Mouse (Mus musculus): Measurements from ENCODE around the gene Hspb6.

Gene Hspb6

GRCm38 (mm10) chr7:30553021-30553589 lies 1.1 kb downstream of the Hspb6 start:
- DNase-seq (ENCODE audit: low read depth), result no peak

DNA sequence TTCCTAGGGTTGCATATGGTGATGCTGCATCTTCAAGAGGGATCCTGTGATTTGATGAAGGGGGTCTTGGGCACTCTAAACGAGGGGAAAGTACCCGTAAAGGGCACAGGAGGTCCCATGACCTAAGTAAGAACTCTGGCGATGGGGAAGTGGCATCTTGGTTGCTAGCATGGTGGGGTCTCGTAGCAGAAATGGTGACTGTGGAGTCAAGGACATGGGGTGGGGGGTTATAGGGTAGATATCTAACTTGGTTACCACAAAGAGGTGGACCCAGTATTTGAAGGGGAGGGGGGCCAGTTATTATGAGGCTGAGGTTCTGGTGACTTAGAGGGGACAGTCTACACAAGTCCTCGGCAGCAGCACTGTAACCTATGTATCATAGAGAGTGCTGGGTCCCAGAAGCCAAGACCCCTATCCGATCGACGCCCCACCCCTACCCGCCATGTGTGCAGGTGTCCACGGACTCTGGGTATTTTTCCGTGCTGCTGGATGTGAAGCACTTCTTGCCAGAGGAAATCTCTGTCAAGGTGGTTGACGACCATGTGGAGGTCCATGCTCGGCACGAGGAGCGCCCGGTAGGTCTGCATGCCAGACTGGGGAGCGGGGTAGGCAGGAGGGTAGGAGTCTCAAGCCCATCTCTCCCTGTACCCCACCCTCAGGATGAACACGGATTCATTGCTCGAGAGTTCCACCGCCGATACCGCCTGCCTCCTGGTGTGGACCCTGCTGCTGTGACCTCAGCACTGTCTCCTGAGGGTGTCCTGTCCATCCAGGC lies 2.0 kb downstream of the Hspb6 start:
- DNase-seq (ENCODE audit: low read depth), result no peak

DNA sequence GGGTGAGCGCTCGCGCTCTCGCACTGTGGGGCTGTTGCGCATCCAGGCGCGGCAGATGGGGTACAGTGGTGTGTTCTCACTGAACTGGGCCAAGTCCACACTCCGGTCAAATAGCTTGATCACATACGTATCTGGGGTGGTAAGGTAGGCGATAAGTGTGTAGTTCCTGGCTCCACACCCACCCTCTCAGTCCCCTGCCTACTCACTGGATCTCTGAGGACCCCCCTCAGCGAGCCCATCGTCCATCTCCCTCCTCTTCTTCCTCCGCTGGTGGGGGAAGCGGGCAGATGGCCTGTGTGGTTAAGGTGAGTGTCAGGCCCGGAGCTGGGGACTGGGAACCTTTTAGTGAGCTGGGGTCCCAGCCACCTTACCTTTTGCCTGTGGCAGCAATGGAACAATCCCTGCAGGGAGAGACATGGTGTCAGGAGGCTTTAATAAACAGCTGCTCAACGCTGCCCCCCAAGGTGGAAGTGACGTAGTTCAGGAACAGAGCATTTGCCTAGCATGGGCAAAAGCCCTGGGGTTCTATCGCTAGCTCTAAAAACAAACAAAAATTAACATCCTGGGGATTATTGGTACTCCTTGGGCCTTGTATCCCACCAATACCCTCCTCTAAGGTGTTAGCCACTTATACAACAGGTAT lies 5.0 kb downstream of the Hspb6 start:
- DNase-seq (ENCODE audit: low read depth), result no peak

DNA sequence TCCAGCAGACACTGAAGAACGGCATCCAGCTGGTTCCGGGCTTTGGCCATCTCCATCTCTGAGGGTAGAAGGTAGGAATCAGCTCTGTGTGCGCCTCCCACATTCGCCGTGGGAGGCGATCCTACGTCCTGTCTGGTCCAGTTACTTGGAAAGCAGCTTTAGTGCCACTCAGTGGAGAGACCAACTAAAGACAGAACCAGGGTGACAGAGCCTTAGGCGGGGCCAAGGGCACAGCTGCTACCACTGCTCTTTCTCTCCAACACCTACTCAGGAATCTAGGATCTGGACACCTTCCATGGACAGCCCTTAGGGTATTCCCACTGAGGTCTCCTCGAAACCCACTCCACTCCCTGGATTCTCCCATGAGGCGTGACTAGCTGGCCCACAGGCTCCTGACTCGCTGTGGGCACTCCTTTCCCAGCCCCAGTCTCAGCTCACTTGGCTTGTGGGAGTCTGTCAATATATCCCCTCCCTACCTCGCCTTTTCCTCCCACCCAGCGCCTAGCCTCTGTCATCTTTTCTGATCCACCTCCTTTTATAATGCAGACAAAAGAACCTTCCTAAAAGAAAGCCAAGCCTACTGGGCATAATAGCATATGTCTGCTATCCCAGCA lies 6.0 kb downstream of the Hspb6 start:
- no peak for DNase-seq (ENCODE audit: low read depth)

DNA sequence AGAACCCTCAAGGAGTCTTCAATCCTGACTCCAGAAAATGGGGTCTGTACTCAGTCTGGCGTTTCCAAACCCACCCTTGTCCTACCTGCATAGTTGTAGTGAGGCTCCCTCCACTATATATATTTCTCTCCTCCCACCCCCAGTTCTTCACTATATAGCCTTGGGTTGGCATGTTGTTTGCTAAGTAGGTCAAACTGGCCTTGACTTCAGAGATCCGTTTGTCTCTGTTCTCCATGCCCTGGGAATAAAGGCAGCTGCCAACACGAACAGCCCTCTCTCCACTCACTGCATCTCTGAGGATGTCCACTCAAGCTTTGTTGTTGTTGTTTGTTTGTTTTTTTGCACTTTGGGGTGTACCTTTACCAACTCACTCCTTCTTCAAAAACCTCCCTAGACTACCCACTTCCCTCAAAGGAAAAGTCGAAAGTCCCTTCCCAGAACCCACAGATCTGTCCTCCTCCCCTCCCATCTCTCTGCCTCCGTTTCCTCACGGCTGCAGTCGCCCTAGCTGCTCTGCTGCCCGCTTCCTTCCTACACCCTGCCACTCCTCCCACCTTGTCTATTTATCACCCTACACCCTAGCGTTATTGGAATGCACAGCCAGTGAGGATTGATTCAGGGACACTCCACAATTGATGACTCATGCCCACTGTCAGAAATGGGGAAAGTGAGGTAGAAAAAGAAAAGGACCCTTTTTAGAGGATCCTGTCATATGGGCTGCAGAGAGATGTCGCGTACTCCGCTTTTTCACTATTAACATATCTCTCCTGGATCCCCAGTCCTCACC lies 6.9 kb downstream of the Hspb6 start:
- no peak for DNase-seq (ENCODE audit: low read depth)

GRCm38 (mm10) chr7:30559443-30559954 lies 7.5 kb downstream of the Hspb6 start, which contains the start of gene Lin37:
Lin37 (minus strand) TSS chr7:30559838.
- DNase-seq (ENCODE audit: low read depth), result peak; percentile 100

GRCm38 (mm10) chr7:30560296-30560695 lies 8.3 kb downstream of the Hspb6 start:
- DNase-seq (ENCODE audit: low read depth), result no peak

DNA sequence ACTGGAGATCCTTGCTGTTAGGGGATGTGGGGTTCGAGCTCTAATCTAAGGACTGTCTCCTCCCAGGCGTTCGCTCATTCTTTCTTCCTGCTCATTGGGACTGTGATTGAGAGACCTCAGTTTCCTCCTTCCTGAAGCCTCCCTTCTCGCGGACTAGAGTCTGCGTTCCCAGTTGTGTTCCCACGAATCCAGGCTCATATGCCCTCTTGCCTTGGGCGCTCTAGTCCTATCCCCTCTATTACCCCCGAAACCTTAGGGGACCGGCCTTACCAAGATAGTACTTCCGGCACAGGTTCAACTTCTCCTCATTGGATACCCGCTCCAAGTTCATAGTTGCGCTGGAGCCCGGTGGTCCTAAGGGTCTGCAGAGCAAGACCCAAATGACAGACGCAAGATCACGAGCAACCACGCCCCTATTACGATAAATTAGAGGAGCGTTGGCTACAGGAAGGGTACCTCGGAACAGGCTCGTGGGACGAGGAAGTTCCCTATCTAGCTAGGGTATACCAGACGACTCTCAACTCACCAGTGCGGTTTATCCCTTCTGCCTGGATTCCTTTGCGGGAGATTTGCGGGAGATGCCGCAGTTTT lies 10.6 kb downstream of the Hspb6 start:
- peak; percentile 28 for DNase-seq (ENCODE audit: low read depth)

DNA sequence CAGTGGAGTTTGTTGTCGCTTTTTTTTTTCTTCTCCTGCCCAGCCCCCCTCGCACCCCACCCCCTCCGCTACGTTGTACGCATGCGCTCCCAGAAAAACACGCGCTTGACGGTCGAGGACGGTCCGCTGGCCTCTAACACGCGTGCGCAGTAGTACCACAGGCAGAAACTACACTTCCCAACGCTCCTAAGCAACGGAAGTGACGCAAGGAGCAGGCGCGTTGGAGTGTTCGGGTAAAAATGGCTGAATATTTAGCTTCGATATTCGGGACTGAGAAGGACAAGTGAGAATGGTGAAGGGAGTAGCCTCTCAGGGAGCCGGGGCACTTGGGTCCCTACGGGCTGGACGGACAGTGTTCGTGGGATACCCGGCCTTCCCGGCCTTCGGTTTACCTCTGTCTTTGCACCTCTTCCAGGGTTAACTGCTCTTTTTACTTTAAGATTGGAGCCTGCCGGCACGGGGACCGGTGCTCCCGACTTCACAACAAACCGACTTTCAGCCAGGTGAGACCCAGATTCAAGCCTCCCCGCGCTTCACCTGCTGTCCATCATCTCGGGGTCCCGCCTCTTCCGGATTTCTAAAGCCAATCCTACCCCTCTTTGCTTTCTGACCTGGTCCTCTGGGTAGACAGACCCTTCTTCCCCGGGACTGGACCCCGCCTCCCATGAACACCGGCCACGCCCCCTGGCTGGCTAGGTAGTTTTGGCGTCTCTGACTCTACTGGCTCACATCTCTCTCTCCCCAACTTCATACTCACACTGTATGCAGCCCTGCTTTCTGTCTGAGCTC lies 11.3 kb downstream of the Hspb6 start, which contains the start of the genes U2af1l4, Gm49396 and Psenen:
TSS of gene U2af1l4 (plus strand) at position 185 of the 789 bp plus-strand sequence.
TSS of gene Gm49396 (plus strand) at position 228 of the 789 bp plus-strand sequence.
TSS of gene Psenen (minus strand) at position 511 of the 789 bp plus-strand sequence.
- DNase-seq (ENCODE audit: low read depth), result peak; percentile 95

DNA sequence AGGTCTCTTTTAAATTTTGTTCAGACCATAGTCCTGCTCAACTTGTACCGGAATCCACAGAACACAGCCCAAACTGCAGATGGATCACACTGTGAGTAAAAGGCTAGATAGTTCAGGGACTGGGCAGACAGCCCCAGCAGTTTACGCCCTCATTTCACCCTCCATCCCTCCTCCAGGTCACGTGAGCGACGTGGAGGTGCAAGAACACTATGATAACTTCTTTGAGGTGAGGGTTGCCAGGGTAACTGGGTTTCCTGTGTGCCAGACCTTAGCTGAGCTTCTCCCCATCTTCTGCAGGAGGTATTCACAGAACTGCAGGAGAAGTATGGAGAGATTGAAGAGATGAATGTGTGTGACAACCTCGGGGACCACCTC lies 11.9 kb downstream of the Hspb6 start:
- DNase-seq (ENCODE audit: low read depth), result no peak

- no peak for DNase-seq (ENCODE audit: low read depth)
Measured at GRCm38 (mm10) chr7:30564970-30565571, 13.1 kb downstream of the Hspb6 start, which contains the start of gene Igflr1. Igflr1 (plus strand) TSS chr7:30565427.

DNA sequence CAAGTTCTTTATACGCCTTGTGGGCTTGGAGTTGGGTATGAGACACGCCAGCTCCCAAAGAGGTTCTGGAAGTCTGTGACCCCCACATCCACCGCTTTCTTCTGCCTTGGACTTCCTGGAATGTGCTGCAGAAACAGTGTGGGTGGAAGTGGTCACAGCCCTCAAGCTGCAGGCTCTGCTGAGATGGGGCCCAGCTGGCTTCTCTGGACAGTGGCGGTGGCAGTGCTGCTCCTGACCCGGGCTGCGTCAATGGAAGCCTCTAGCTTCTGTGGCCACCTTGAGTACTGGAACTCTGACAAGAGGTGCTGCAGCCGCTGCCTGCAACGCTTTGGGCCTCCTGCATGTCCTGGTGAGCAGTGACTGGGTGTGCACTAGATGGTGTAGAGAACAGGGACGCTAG lies 14.1 kb downstream of the Hspb6 start:
- no peak for DNase-seq (ENCODE audit: low read depth)

DNA sequence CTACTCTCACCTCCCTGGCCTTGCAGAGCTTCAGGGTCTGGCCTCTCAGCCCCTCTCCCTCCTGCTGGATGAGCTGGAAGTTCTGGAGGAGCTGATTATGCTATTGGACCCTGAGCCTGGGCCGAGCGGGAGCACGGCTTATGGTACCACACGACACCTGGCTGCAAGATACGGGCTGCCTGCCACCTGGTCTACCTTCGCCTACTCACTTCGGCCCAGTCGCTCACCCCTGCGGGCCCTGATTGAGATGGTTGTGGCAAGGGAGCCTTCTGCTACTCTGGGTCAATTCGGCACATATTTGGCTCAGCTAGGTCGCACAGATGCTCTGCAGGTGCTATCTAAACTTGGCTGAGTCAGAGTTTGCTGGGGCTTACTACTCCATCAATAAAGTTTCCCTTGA lies 15.6 kb downstream of the Hspb6 start:
- DNase-seq (ENCODE audit: low read depth), result no peak

GRCm38 (mm10) chr7:30572389-30572788 lies 20.4 kb downstream of the Hspb6 start:
- no peak for DNase-seq (ENCODE audit: low read depth)

DNA sequence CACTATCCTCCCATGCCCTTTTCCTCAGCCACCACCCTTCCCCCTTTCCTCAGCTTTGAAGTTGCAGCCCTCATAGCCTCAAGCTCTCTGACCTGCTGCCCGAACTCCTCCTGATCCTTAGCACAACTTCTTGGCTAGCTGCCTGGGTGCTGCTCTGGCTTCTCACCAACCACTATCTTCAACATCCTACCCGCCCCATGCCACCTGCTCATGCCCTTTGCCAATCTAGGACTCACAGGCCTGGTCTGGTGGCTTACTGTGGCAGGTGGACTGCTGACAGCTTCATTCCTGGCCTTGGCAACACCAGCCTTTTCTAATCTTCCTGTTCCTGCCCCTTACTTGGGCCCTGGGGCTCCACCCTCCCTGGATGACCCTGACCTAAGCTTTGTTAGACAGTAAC lies 21.0 kb downstream of the Hspb6 start:
- DNase-seq (ENCODE audit: low read depth), result no peak

GRCm38 (mm10) chr7:30579950-30580349 lies 28.0 kb downstream of the Hspb6 start:
- no peak for DNase-seq (ENCODE audit: low read depth)

DNA sequence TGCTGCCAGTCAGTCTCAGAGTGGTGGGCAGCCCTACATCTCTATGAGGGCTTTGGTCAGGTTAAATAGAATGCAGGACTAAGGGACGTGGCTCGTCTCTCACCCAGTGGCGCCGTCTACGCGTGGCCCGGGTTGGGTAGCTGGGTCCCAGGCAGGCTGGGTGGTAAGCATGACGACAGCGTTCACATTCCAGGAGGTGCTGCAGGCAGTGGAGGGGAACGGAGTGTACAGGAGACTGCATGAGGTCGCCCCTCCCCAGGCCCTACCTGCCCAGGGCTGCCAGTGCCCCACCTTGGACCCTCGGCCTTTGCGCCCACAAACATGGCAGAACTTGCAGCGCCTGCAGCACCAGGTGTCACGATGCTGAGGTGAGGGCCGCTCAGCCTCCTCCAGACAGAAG lies 29.6 kb downstream of the Hspb6 start:
- no peak for DNase-seq (ENCODE audit: low read depth)

DNA sequence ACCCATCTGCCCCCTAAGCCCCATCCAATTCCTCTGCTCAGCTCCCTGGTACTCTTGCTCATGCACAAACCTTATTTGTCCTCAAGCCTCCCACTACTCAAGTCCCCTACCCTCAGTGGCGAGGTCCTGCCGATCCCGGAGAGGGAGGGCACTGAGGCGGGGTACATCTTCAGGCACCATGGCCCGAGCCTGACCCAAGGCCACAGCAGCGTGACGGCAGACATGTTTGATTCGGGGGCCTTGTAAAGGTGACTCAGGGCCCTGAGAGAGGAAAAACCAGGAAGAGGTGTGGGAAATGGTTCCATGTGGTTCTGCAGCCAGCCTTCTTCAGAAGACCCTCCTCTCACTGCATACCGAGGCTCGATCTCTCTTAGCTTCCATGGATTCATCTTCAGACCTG lies 32.4 kb downstream of the Hspb6 start:
- no peak for DNase-seq (ENCODE audit: low read depth)

DNA sequence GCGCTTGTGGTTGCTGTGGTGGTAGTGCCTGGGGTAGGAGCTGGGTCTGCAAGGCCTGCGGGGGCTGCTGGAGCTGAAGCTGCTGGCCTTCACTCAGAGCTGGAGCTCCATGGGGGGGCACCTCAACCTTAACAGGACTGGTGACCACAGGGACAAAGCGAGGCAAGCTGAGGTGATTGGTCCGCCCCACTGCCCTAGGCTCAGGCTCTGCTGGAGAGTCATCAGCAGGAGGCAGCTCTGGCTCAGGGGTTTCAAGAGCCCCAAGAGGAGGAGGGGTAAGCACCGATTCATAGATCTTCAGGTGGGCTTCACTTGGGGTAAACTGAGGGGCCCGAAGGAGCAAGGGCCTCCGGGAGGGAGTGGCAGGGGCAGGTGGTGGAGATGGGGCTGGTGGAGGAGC lies 33.2 kb downstream of the Hspb6 start:
- no peak for DNase-seq (ENCODE audit: low read depth)

GRCm38 (mm10) chr7:30586455-30587020 lies 34.6 kb downstream of the Hspb6 start:
- no peak for DNase-seq (ENCODE audit: low read depth)
